Mouse (Mus musculus): ENCODE measurements around the gene Cfap46. TPM values are rescaled to one million over a fixed set of nuclear protein-coding genes. Genes with fewer than 3 reads are reported as not detected.

Gene Cfap46
- polyA plus RNA-seq, 1 experiment from 2014 or later, result 4.7 TPM

DNA sequence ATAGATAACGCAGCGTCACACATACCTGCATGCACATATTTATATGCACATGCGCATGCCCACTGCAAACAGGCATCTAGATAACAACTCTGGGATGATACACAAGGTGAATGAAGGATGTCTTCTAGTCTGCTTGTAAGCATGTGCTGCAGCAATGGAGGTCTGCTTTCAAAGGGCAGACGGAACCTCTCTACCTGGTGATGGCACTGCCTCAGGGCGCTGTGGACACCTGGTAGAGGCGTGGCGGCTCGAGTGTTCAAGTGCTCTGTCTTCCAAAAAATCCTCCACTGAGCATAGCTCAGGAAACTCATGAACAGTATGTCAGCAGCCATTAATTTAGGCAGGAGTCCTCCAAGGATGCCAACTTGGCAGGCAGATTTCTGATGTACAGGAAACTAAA is 22.2 kb upstream of the Cfap46 start:
- Histone ChIP-seq H3K36me3 (ENCODE audit: control insufficient read depth, insufficient read depth, low read length) (no peaks in the 10 kb centered on the region), H3K4me2 (ENCODE audit: low read length) (no peak overlapping the region), H3K9me3 (replicated peaks; ENCODE audit: control insufficient read depth, low read length, poor library complexity, severe bottlenecking) (no peaks in the 10 kb centered on the region), H3K9ac (ENCODE audit: low read depth, low read length) (no peak overlapping the region), H3K4me1 (ENCODE audit: control insufficient read depth, insufficient read depth, low read length) (no peaks in the 10 kb centered on the region), H3K27ac (ENCODE audit: low read length) (no peak overlapping the region), H3K4me3 (ENCODE audit: low read depth, low read length) (no peak overlapping the region), H3K27me3 (ENCODE audit: control insufficient read depth, insufficient read depth, low read depth, low read length) (no peaks in the 10 kb centered on the region)
- WGBS, result 95% methylated on average over 8 of the region's 8 CpGs
- ATAC-seq, result no peak

- no peaks in the 10 kb centered on the region for H3K9me3 ChIP-seq (replicated peaks; ENCODE audit: control insufficient read depth, low read length, poor library complexity, severe bottlenecking)
- no peak overlapping the region for H3K9ac ChIP-seq (ENCODE audit: low read depth, low read length)
- no peak overlapping the region for H3K4me3 ChIP-seq (ENCODE audit: low read depth, low read length)
- no peak for ATAC-seq
- H3K4me2 ChIP-seq (ENCODE audit: low read length), result no peak overlapping the region
- 78% methylated on average over 4 of the region's 4 CpGs for WGBS
- H3K4me1 ChIP-seq (ENCODE audit: control insufficient read depth, insufficient read depth, low read length), result no peaks in the 10 kb centered on the region
- H3K36me3 ChIP-seq (ENCODE audit: control insufficient read depth, insufficient read depth, low read length), result no peaks in the 10 kb centered on the region
- H3K27ac ChIP-seq (ENCODE audit: low read length), result no peak overlapping the region
- no peaks in the 10 kb centered on the region for H3K27me3 ChIP-seq (ENCODE audit: control insufficient read depth, insufficient read depth, low read depth, low read length)
Measured at GRCm38 (mm10) chr7:139705081-139705480, 21.5 kb upstream of the Cfap46 start.

GRCm38 (mm10) chr7:139703826-139704199 is 20.2 kb upstream of the Cfap46 start:
- H3K27ac ChIP-seq (ENCODE audit: low read length), result no peak overlapping the region
- no peaks in the 10 kb centered on the region for H3K4me1 ChIP-seq (ENCODE audit: control insufficient read depth, insufficient read depth, low read length)
- H3K4me2 ChIP-seq (ENCODE audit: low read length), result no peak overlapping the region
- H3K4me3 ChIP-seq (ENCODE audit: low read depth, low read length), result no peak overlapping the region
- H3K36me3 ChIP-seq (ENCODE audit: control insufficient read depth, insufficient read depth, low read length), result no peaks in the 10 kb centered on the region
- no peaks in the 10 kb centered on the region for H3K27me3 ChIP-seq (ENCODE audit: control insufficient read depth, insufficient read depth, low read depth, low read length)
- H3K9ac ChIP-seq (ENCODE audit: low read depth, low read length), result no peak overlapping the region
- 26% methylated on average over 2 of the region's 2 CpGs for WGBS
- ATAC-seq, result peak; percentile 32; the same call in 1 of the 2 replicates
- H3K9me3 ChIP-seq (replicated peaks; ENCODE audit: control insufficient read depth, low read length, poor library complexity, severe bottlenecking), result no peaks in the 10 kb centered on the region

DNA sequence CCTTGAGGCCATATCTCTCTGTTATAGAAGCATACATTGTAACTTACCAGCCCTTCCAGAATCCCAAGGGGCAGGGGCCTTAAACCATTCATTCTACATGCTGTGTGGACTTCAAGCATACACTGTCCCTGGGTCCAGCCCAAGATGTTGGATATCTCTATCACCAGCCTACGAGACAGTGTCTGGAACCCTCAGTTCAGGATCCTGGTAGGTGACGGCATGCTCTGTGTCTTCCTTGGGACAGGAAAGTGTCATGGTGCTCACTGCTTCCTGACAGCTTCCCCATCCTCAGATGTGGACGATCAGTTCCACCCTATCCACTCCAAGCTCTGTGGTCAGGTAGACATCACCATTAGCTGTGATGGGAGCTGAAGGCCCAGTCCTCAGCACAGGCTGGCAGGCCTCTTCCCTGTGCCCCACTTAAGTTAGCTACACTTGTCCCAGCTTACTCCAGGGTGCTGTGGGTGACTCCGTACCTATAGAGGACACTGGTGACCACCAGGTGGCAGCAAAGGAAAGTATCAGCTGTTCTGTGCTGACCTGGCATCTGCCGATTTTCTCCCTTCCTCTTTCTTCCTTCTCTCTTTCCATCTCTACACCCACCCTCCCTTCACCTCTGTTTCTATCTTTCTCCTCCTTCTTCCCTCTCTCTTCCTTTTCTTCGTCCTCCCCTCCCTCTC is 19.7 kb upstream of the Cfap46 start:
- Histone ChIP-seq H3K4me1 (ENCODE audit: control insufficient read depth, insufficient read depth, low read length) (peaks cover 2% of the 10 kb centered on the region; the same call in 1 of the 2 replicates), H3K9ac (ENCODE audit: low read depth, low read length) (no peak overlapping the region), H3K36me3 (ENCODE audit: control insufficient read depth, insufficient read depth, low read length) (no peaks in the 10 kb centered on the region), H3K4me2 (ENCODE audit: low read length) (no peak overlapping the region), H3K27me3 (ENCODE audit: control insufficient read depth, insufficient read depth, low read depth, low read length) (no peaks in the 10 kb centered on the region), H3K9me3 (replicated peaks; ENCODE audit: control insufficient read depth, low read length, poor library complexity, severe bottlenecking) (no peaks in the 10 kb centered on the region), H3K27ac (ENCODE audit: low read length) (no peak overlapping the region), H3K4me3 (ENCODE audit: low read depth, low read length) (no peak overlapping the region)
- peak; percentile 89 for ATAC-seq
- WGBS, result 35% methylated on average over 6 of the region's 6 CpGs

DNA sequence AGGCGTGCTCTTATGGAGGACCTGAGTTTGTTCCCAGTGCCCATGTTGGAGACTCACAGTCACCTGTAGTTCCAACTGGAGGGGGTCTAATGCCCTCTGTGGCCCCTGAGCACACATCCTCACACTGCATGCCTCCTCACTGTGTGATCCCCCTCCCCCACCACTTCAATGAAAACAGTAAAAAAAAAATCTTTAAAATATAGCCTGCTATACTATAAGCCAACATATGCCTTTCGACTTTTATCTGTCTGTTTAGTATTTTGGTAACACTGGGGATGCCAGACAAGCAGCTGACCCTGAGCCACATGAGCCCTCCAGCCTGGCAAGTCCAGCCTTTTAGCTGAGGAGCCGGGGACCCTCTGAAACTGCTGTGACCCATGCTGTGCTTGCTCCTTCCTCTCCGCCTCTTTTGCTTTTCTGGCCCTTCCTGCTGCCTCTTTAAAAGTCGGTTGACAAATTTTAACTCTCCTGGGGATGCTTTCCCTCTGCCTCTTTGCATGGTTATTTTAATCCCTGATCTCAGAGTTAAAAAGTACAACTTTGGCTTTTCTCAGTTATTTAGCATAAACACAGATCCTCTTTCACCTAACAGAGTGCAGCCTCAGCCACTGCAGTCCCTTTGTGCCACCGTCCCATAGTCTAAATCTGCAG is 18.2 kb upstream of the Cfap46 start:
- Histone ChIP-seq H3K4me3 (ENCODE audit: low read depth, low read length) (no peak overlapping the region), H3K9me3 (replicated peaks; ENCODE audit: control insufficient read depth, low read length, poor library complexity, severe bottlenecking) (no peaks in the 10 kb centered on the region), H3K27ac (ENCODE audit: low read length) (no peak overlapping the region), H3K9ac (ENCODE audit: low read depth, low read length) (no peak overlapping the region), H3K27me3 (ENCODE audit: control insufficient read depth, insufficient read depth, low read depth, low read length) (no peaks in the 10 kb centered on the region), H3K4me2 (ENCODE audit: low read length) (no peak overlapping the region), H3K4me1 (ENCODE audit: control insufficient read depth, insufficient read depth, low read length) (peaks cover 2% of the 10 kb centered on the region; the same call in 1 of the 2 replicates), H3K36me3 (ENCODE audit: control insufficient read depth, insufficient read depth, low read length) (no peaks in the 10 kb centered on the region)
- no peak for ATAC-seq
- 30% methylated on average over 6 of the region's 6 CpGs for WGBS

DNA sequence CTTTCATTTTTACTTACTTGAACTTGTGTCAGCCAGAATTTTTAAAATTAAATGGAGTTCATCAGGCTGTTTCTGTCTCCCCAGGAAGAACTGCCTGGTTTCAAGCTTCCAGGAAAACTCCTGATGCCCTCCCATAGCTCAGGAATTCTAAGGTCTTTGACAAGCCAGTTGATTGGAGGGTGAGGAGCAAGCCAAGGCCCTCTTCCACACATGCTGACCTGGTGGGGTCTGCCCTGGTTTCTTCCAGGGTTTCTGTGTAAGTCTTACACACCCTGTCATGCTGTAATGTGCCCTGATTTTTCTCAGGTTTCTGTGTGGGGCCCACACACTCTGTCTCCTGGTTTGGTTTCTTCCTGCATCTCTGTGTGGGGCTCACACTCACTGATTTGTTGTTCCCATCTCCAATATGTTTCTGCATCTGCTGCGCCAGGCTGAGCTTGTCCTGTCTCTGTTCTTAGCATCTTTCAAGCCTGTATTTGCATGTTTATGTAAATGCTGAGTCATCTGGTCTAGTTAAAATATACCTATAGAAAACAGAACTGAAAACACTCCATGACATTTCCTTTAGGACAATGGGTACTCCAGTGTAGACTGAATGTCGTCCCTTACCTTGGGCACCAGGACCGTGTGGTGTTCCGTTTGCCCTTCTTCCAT is 9.2 kb upstream of the Cfap46 start:
- no peak overlapping the region for H3K9ac ChIP-seq (ENCODE audit: low read depth, low read length)
- no peak overlapping the region for H3K27ac ChIP-seq (ENCODE audit: low read length)
- H3K27me3 ChIP-seq (ENCODE audit: control insufficient read depth, insufficient read depth, low read depth, low read length), result no peaks in the 10 kb centered on the region
- H3K36me3 ChIP-seq (ENCODE audit: control insufficient read depth, insufficient read depth, low read length), result no peaks in the 10 kb centered on the region
- ATAC-seq, result no peak
- H3K4me2 ChIP-seq (ENCODE audit: low read length), result no peak overlapping the region
- no peak overlapping the region for H3K4me3 ChIP-seq (ENCODE audit: low read depth, low read length)
- H3K9me3 ChIP-seq (replicated peaks; ENCODE audit: control insufficient read depth, low read length, poor library complexity, severe bottlenecking), result no peaks in the 10 kb centered on the region
- 97% methylated on average over 4 of the region's 4 CpGs for WGBS
- no peaks in the 10 kb centered on the region for H3K4me1 ChIP-seq (ENCODE audit: control insufficient read depth, insufficient read depth, low read length)

- H3K4me3 ChIP-seq (ENCODE audit: low read depth, low read length), result no peak overlapping the region
Measured at GRCm38 (mm10) chr7:139692211-139692610, 8.6 kb upstream of the Cfap46 start.

DNA sequence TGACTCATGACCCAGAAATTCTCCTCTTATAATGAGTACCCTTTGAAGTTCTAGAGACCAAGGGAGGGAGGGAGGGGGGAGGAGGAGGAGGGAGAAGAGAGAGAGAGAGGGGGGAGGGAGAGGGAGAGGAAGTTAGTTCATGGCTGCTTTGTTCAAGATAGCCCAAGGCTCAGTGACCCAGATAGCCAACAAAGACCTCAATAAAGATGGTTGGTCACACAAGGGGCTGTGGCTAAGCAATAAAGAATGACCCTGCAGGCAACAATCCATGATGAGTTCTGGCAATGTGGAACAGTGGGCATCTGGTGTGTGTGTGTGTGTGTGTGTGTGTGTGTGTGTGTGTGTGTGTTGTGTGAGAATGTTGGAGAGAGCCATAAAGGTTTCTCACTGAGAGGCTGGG is 1.7 kb upstream of the Cfap46 start:
- Histone ChIP-seq H3K27ac (ENCODE audit: low read length) (no peak overlapping the region), H3K27me3 (ENCODE audit: control insufficient read depth, insufficient read depth, low read depth, low read length) (no peaks in the 10 kb centered on the region), H3K4me3 (ENCODE audit: low read depth, low read length) (no peak overlapping the region), H3K4me2 (ENCODE audit: low read length) (no peak overlapping the region), H3K9me3 (replicated peaks; ENCODE audit: control insufficient read depth, low read length, poor library complexity, severe bottlenecking) (no peaks in the 10 kb centered on the region), H3K9ac (ENCODE audit: low read depth, low read length) (no peak overlapping the region), H3K4me1 (ENCODE audit: control insufficient read depth, insufficient read depth, low read length) (peaks cover 12% of the 10 kb centered on the region), H3K36me3 (ENCODE audit: control insufficient read depth, insufficient read depth, low read length) (no peaks in the 10 kb centered on the region)
- no peak for ATAC-seq

More at GRCm38 (mm10) chr7:139692211-139692610, 8.6 kb upstream of the Cfap46 start:
- no peaks in the 10 kb centered on the region for H3K27me3 ChIP-seq (ENCODE audit: control insufficient read depth, insufficient read depth, low read depth, low read length)
- no peak overlapping the region for H3K4me2 ChIP-seq (ENCODE audit: low read length)
- H3K4me1 ChIP-seq (ENCODE audit: control insufficient read depth, insufficient read depth, low read length), result no peaks in the 10 kb centered on the region
- H3K9ac ChIP-seq (ENCODE audit: low read depth, low read length), result no peak overlapping the region
- no peaks in the 10 kb centered on the region for H3K36me3 ChIP-seq (ENCODE audit: control insufficient read depth, insufficient read depth, low read length)
- no peak for ATAC-seq
- H3K27ac ChIP-seq (ENCODE audit: low read length), result no peak overlapping the region
- WGBS, result 90% methylated on average over 11 of the region's 11 CpGs
- no peaks in the 10 kb centered on the region for H3K9me3 ChIP-seq (replicated peaks; ENCODE audit: control insufficient read depth, low read length, poor library complexity, severe bottlenecking)

DNA sequence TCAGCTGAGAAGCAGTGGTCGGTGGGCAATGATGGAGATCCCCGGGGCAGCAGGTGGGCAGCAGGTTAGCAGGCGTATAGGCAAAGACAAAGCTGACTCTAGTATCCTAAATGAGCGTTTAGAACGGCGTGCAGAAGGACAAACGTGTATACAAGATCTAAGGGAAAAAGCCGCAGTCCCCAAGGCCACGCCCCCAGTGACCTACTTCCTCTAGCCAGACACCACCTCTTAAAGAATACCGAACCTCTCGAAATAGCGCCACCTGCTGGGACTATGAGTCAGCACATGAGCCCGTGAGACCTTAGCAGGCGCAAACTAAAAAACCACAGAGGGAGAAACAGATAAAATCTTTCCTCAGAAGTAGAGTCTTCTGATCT is 924 bp upstream of the Cfap46 start:
- Histone ChIP-seq H3K9me3 (replicated peaks; ENCODE audit: control insufficient read depth, low read length, poor library complexity, severe bottlenecking) (no peaks in the 10 kb centered on the region), H3K27me3 (ENCODE audit: control insufficient read depth, insufficient read depth, low read depth, low read length) (no peaks in the 10 kb centered on the region), H3K9ac (ENCODE audit: low read depth, low read length) (peak overlapping the region; percentile 68), H3K4me2 (ENCODE audit: low read length) (peak overlapping the region; percentile 71), H3K27ac (ENCODE audit: low read length) (peak overlapping the region; percentile 76), H3K36me3 (ENCODE audit: control insufficient read depth, insufficient read depth, low read length) (no peaks in the 10 kb centered on the region), H3K4me1 (ENCODE audit: control insufficient read depth, insufficient read depth, low read length) (peaks cover 12% of the 10 kb centered on the region), H3K4me3 (ENCODE audit: low read depth, low read length) (peak overlapping the region; percentile 48)
- 0% methylated on average over 14 of the region's 14 CpGs for WGBS
- peak; percentile 91 for ATAC-seq
